Mouse (Mus musculus) lung, embryonic 16.5 days (tissue): ENCODE results near the gene Polr2e. TPM values are rescaled to one million over a fixed set of nuclear protein-coding genes. Genes with fewer than 3 reads are reported as not detected.

Source experiments
- ATAC-seq: fragments of 200-750 bp; cut with Nextera tagmentation; 2 replicates; pipeline ENCODE4 v1.8.0; 2017; ENCODE audit warnings: low read depth, mild to moderate bottlenecking, moderate library complexity
- H3K27ac ChIP-seq: fragments of 300-500 bp; sonication (generic); 2 replicates; pipeline ENCODE4 v1.5.1; 2014; ENCODE audit warnings: mild to moderate bottlenecking, control low read depth, low read length
- H3K27me3 ChIP-seq: fragments of 300-500 bp; sonication (generic); 2 replicates; pipeline ENCODE4 v1.6.1; 2014; ENCODE audit warnings: low read depth, low read length, mixed read lengths; ENCODE audit not compliant: control insufficient read depth, insufficient read depth
- H3K36me3 ChIP-seq: fragments of 300-500 bp; sonication (generic); 2 replicates; pipeline ENCODE4 v1.6.1; 2014; ENCODE audit warnings: low read length; ENCODE audit not compliant: control insufficient read depth, insufficient read depth
- H3K4me1 ChIP-seq: fragments of 300-500 bp; sonication (generic); replicated peaks from 2 replicates; pipeline ENCODE4 v1.6.1; 2014; ENCODE audit warnings: low read length, mixed read lengths; ENCODE audit not compliant: control insufficient read depth, insufficient read depth
- H3K4me2 ChIP-seq: fragments of 300-500 bp; sonication (generic); 2 replicates; pipeline ENCODE4 v1.6.1; 2014; ENCODE audit warnings: low read depth, low read length, control low read depth
- H3K4me3 ChIP-seq: fragments of 300-500 bp; sonication (generic); 2 replicates; pipeline ENCODE4 v1.5.1; 2014; ENCODE audit warnings: mild to moderate bottlenecking, low read length, control low read depth
- H3K9ac ChIP-seq: fragments of 300-500 bp; sonication (generic); 2 replicates; pipeline ENCODE4 v1.6.1; 2014; ENCODE audit warnings: low read length, control low read depth
- H3K9me3 ChIP-seq: fragments of 300-500 bp; sonication (generic); 2 replicates; pipeline ENCODE4 v1.6.1; 2016; ENCODE audit warnings: low read length; ENCODE audit not compliant: control insufficient read depth
- whole genome bisulfite sequencing: fragments of 180-500 bp; shearing (Covaris S2); extraction: QIAGEN DNeasy Blood & Tissue Kit; methylation state at CpG from one replicate; pipeline ENCODE4 v1.1.7; 2014; 5-methylcytosine and 5-hydroxymethylcytosine counted together
- polyA plus RNA-seq: library from polyadenylated mRNA; unstranded; fragments of >200 nt; fragmentation: Nextera tagmentation; extraction: Ambion mirVana; gene quantifications from 2 replicates; pipeline ENCODE4 v1.2.1, GENCODE M21; 2015

The Polr2e gene
- polyA plus RNA-seq, 1 experiment from 2014 or later: 194 TPM

DNA sequence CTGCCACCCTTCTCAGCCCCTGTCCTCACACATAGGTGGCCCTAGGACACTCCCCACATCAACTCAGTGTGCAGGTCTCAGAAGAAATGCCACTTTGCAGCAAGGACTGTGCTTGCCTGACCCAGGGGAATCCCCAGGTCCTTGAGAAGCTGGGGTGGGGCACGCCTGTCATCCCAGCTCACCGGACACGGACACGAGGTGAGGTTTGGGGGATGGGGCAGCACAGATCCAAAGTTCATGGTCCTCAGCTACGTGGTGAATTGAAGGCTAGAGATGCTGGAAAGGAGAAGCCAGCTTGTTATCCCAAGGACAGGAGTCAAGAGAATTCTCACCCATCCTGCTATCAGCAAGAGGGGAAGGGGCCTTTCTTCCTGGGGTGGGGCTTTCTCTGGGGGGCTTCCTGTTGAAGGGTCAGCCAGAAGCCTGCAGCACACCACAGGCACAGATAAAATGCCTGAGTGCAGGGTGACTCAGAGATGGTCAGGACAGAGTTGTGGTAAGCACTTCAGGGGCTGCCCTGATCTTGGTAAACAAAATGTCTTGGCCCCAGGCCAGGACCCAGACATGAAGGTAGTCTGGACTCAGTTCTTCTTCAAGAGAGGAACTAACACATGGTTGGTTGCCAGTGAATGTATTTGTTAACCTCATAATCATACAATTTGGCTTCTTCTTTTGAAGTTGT lies 6.7 kb downstream of the Polr2e start:
- Histone ChIP-seq H3K4me2 (no peak overlapping the region), H3K27ac (peak overlapping the region; percentile 10), H3K36me3 (peaks cover 27% of the 10 kb centered on the region), H3K9me3 (no peaks in the 10 kb centered on the region), H3K4me1 (peaks cover 24% of the 10 kb centered on the region), H3K9ac (peak overlapping the region; percentile 35; the same call in 1 of the 2 replicates), H3K27me3 (no peaks in the 10 kb centered on the region), H3K4me3 (no peak overlapping the region)
- ATAC-seq: peak; percentile 43; the same call in 1 of the 2 replicates
- 12% methylated on average over 5 of the region's 5 CpGs for WGBS

DNA sequence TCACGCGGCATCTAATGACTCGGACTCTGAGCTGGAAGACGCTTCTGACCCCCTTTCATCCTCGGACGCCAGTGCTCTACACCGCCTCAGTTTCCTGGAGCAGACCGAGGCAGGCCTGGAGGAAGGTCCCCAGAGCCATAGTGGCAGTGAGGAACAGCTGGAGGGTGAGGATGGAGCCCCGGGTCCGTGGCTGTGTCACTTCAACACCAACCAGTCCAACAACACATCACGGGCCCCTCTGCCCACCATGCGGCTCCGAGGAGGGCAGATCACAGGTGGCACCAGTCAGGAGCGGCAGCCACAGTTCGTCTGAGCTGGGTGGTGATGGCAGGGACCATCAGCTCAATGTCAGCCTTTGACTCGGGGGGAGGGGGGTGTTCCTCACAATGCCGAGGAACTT lies 8.9 kb downstream of the Polr2e start:
- H3K36me3 ChIP-seq: peaks cover 8% of the 10 kb centered on the region
- ATAC-seq: no peak
- peaks cover 24% of the 10 kb centered on the region for H3K4me1 ChIP-seq
- H3K9me3 ChIP-seq: no peaks in the 10 kb centered on the region
- H3K9ac ChIP-seq: no peak overlapping the region
- WGBS: 75% methylated on average over 17 of the region's 17 CpGs
- no peak overlapping the region for H3K4me2 ChIP-seq
- H3K27ac ChIP-seq: no peak overlapping the region
- no peak overlapping the region for H3K4me3 ChIP-seq
- no peaks in the 10 kb centered on the region for H3K27me3 ChIP-seq

DNA sequence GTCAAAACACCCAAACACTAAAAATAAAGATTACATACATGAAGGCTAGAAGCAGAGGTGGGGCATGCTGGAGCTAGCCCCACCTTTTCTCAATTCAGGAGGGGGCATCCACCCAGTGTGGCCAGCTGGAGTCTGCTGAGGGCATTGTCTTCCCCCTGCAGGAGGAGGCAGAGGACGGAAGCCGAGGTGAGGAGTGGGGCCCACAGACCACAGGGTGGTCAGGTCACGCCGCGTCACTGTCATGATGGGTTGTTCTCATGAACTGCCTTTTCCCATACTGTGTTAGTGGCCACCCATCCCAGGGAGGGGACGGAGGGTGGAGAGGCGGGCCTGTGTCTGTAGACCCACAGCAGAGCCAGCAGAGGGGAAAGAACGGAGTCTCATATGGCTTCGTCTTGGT lies 9.4 kb downstream of the Polr2e start:
- Histone ChIP-seq H3K9me3 (no peaks in the 10 kb centered on the region), H3K9ac (no peak overlapping the region), H3K27ac (no peak overlapping the region), H3K4me2 (no peak overlapping the region), H3K4me3 (no peak overlapping the region), H3K4me1 (peaks cover 27% of the 10 kb centered on the region), H3K36me3 (peaks cover 2% of the 10 kb centered on the region; the same call in 1 of the 2 replicates), H3K27me3 (no peaks in the 10 kb centered on the region)
- ATAC-seq: no peak
- 83% methylated on average over 9 of the region's 9 CpGs for WGBS

DNA sequence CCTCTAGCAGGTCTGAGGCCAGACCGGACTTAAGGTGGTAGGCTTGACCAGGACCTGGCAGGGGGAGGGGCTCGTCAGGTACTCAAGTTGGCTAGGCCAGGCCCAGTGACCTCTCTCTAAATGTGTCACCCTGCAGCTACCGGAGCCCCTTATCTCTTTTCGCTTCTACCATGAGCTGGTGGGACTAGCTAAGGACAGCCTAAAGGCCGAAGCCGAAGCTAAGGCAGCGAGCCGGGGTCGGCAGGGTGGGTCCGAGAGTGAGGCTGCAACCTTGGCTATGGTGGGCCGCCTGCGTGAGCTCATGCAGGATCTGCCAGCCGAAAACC lies 11.1 kb downstream of the Polr2e start:
- Histone ChIP-seq H3K4me1 (peaks cover 19% of the 10 kb centered on the region), H3K9me3 (no peaks in the 10 kb centered on the region), H3K4me3 (no peak overlapping the region), H3K27me3 (no peaks in the 10 kb centered on the region), H3K36me3 (0 out of 2 replicates have a peak, but pooled peaks cover 2% of the 10 kb centered on the region), H3K9ac (no peak overlapping the region), H3K27ac (no peak overlapping the region), H3K4me2 (no peak overlapping the region)
- 86% methylated on average over 13 of the region's 13 CpGs for WGBS
- no peak for ATAC-seq

DNA sequence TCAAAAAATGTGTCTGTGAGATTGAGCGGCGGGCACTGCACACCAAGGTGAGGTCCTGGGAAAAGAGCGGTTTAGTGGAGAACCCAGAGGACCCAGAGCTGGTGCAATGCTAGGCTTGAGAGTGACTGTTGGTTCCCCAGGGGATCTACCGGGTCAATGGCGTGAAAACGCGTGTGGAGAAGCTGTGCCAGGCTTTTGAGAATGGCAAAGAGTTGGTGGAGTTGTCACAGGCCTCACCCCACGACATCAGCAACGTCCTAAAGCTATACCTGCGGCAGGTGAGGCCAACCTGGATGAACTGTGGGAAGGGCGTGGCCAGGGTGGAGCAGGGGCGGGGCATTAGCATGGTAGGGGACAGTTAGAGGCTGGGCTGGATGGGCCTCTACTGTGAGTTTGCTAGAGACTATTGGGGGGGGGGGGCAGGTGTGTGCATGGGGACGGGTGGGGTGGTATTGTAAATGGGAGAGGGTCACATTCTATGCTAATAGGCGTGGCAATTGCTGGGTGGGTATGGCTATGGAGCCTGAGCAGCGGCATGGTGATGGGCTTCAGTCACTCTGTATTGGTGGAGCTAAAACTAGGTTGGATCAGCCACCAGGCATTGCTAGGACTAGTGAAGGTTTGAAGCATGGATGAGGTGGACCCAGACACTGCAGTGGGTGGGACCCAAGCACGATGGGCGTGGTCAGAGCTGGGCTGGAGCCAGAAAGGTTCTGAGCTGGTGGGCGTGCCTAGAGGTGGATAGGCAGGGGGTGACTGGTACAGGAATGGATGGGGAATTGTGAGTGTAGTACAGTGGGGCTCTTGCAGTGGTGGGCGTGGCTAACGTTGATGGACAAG lies 11.7 kb downstream of the Polr2e start:
- WGBS: 71% methylated on average over 20 of the region's 20 CpGs
- Histone ChIP-seq H3K4me3 (no peak overlapping the region), H3K27ac (no peak overlapping the region), H3K36me3 (0 out of 2 replicates have a peak, but pooled peaks cover 2% of the 10 kb centered on the region), H3K9ac (no peak overlapping the region), H3K4me1 (peaks cover 13% of the 10 kb centered on the region), H3K9me3 (no peaks in the 10 kb centered on the region), H3K27me3 (no peaks in the 10 kb centered on the region), H3K4me2 (no peak overlapping the region)
- ATAC-seq: peak; percentile 8; the same call in 1 of the 2 replicates

DNA sequence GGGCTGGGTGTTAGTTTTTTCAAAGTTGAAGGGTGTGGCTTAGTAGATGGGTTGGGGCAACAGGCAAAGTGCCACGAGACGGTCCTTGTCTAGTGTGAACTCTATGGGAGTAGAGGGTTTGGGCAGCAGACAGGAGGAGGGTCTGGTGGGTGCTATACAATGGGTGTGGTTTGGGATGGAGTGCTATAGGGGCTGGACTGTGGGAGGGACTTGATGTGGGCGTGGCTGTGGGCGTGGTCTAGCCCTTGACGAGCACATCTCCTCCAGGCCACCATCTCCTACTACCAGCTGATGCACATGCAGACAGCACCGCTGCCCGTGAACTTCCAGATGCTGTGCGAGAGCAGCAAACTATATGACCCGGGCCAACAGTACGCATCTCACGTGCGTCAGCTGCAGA lies 13.7 kb downstream of the Polr2e start:
- no peak overlapping the region for H3K9ac ChIP-seq
- no peak overlapping the region for H3K4me3 ChIP-seq
- H3K9me3 ChIP-seq: no peaks in the 10 kb centered on the region
- H3K27me3 ChIP-seq: no peaks in the 10 kb centered on the region
- no peak overlapping the region for H3K27ac ChIP-seq
- no peak overlapping the region for H3K4me2 ChIP-seq
- peaks cover 6% of the 10 kb centered on the region; the same call in 1 of the 2 replicates for H3K4me1 ChIP-seq
- peak; percentile 22; the same call in 1 of the 2 replicates for ATAC-seq
- WGBS: 63% methylated on average over 12 of the region's 12 CpGs
- H3K36me3 ChIP-seq: 0 out of 2 replicates have a peak, but pooled peaks cover 2% of the 10 kb centered on the region

DNA sequence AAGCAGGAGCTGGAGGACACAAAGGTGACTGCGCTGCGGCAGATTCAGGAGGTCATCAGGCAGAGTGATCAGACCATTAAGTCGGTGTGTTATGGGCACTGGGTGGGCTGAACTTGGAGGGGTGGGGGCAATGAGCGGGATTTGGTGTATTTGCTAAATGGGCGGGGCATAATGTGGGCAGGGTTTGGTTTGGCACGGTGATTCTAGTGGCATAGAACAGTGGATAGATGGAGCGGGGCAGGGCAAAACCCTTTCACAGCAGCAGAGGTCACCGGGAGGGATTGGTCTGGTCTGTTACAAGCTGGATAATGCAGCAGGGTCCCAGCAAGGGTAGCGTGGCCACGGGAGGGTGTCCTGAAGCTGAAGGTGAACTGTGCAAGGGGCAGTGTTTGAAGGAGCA lies 14.1 kb downstream of the Polr2e start:
- 75% methylated on average over 10 of the region's 10 CpGs for WGBS
- H3K9me3 ChIP-seq: no peaks in the 10 kb centered on the region
- H3K4me2 ChIP-seq: no peak overlapping the region
- H3K27me3 ChIP-seq: no peaks in the 10 kb centered on the region
- H3K4me1 ChIP-seq: peaks cover 9% of the 10 kb centered on the region; the same call in 1 of the 2 replicates
- H3K36me3 ChIP-seq: 0 out of 2 replicates have a peak, but pooled peaks cover 2% of the 10 kb centered on the region
- no peak overlapping the region for H3K4me3 ChIP-seq
- ATAC-seq: no peak
- H3K9ac ChIP-seq: no peak overlapping the region
- no peak overlapping the region for H3K27ac ChIP-seq

DNA sequence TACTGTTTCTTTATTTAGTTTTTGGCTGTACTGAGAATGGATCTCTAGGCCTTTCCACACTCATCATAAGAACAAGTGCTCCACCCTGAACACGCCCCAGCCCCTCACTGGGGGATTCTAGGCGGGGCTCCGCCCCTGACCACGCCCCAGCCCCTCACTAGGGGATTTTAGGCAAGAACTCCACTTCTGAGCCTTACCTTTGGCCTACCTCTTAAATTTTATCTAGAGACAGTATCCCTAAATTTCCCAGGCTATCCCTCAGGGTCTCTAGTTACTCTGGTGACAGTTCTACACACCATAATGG lies 14.6 kb downstream of the Polr2e start:
- no peaks in the 10 kb centered on the region for H3K9me3 ChIP-seq
- peaks cover 10% of the 10 kb centered on the region; the same call in 1 of the 2 replicates for H3K4me1 ChIP-seq
- no peak for ATAC-seq
- H3K36me3 ChIP-seq: 0 out of 2 replicates have a peak, but pooled peaks cover under 1% of the 10 kb centered on the region
- H3K4me3 ChIP-seq: no peak overlapping the region
- no peak overlapping the region for H3K4me2 ChIP-seq
- 60% methylated on average over 4 of the region's 4 CpGs for WGBS
- no peaks in the 10 kb centered on the region for H3K27me3 ChIP-seq
- H3K27ac ChIP-seq: no peak overlapping the region
- H3K9ac ChIP-seq: no peak overlapping the region

DNA sequence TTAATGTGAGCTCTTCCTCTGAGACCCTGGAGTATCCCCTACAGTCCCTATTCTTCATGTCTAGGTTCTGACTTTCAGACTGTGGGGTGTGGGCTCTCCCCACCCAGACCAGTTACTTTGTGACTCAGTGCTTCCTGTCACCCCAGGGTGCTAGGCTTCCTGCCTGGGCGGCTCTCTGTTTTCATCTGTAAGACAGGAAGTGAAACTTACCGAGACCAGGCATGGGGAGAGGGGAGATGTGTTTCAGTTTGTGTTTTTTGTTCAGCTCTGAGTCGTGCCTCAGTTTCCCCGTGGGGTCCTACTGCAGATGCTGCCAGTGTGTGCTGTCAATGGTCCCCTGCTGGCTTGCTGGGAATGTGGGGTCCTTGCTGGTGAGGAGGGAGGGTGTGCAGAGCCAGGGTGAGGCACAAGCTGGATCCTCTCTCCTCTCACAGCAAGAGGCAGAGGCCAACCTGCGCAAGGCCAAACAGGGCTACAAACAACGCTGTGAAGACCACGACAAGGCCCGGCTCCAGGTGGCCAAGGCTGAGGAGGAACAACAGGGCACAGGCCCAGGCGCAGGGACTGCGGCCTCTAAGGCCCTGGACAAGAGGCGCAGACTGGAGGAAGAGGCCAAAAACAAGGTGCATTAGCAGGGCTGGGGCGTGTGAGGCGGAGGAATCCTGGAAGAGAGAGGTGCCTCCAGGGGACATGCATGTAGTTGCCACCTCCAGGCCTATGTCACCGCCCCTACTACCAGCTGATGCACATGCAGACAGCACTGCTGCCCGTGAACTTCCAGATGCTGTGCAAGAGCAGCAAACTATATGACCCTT lies 15.2 kb downstream of the Polr2e start:
- Histone ChIP-seq H3K36me3 (no peaks in the 10 kb centered on the region), H3K4me1 (peaks cover 11% of the 10 kb centered on the region), H3K4me3 (no peak overlapping the region), H3K9ac (no peak overlapping the region), H3K4me2 (no peak overlapping the region), H3K9me3 (no peaks in the 10 kb centered on the region), H3K27me3 (no peaks in the 10 kb centered on the region), H3K27ac (no peak overlapping the region)
- no peak for ATAC-seq
- WGBS: 70% methylated on average over 15 of the region's 15 CpGs
